In the genomic region with DNA sequence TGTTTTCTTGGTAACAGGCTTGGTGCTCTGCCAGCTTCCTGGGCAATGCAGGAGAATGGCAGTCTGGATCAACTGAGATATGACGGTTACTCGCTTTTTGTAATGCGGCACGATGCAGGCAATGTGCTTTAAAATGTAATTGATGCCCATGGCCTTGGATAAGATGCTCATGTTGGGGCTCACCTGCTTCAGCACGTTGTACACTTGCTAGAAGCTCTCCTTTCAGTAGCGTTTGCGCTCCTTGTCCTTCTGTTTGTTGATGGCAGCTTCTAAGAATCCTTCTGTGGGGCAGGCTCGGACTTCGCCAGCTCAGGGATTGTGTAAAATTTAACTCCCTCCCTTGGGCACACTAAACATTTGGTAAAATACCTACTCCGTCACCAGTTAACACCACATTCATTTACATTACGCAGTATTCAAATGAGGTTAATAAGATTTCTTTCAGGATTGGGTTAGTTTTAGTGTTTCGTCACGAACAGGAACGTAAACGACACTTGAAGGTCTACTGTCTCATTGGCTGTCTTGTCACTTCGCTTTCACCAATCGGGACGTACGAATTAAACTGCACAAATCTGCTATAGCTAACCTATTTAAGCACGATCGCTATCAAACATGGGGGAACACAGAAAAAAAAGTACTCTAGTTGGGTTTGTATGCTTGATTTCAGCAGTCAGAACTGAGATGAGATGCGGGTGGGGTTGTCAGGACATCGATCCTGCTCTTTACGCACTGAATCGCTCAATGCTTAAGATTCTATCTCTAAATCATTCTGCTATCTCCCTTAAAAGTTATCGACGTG, we compare ENCODE assay signal across 8 mouse cellular contexts. TPM values are rescaled to one million over a fixed set of nuclear protein-coding genes. Genes with fewer than 3 reads are reported as not detected.
DNase-seq lines count a peak whose midpoint lies in the region; ATAC-seq lines count a peak whose summit lies in the region.

TSS of gene Hist1h2be (minus strand) at position 392 of the 799 bp plus-strand sequence.

- peaks cover 9% of the 10 kb centered on the region for H3K4me1 ChIP-seq in embryonic facial prominence, embryonic 13.5 days
- H3K4me1 ChIP-seq in midbrain, embryonic 11.5 days (ENCODE audit: control insufficient read depth, insufficient read depth, low read length): peaks cover 8% of the 10 kb centered on the region; the same call in 1 of the 2 replicates

- H3K27ac ChIP-seq in embryonic facial prominence, embryonic 13.5 days: peak within 1 kb of the TSS; percentile 99
- peak within 1 kb of the TSS; percentile 93 for H3K27ac ChIP-seq in midbrain, embryonic 11.5 days (ENCODE audit: low read depth, low read length)

- no peaks in the 10 kb centered on the region for H3K27me3 ChIP-seq in embryonic facial prominence, embryonic 13.5 days
- H3K27me3 ChIP-seq in midbrain, embryonic 11.5 days (ENCODE audit: control insufficient read depth, insufficient read depth, low read length): no peaks in the 10 kb centered on the region

- H3K36me3 ChIP-seq in embryonic facial prominence, embryonic 13.5 days: no peaks in the 10 kb centered on the region
- no peaks in the 10 kb centered on the region for H3K36me3 ChIP-seq in midbrain, embryonic 11.5 days (ENCODE audit: control insufficient read depth, insufficient read depth, low read length)

- intact Hi-C loops in left cerebral cortex, postnatal 4 days (cut with DNase I): no loop called here

- DNase-seq in 3T3-L1 (ENCODE audit: low read depth, low spot score): peak; percentile 97
- peak; percentile 71 to 76 for DNase-seq in adrenal gland, postnatal 36 days
- DNase-seq in heart, adult 11 months: peak; percentile 99
- peak; percentile 78 for DNase-seq in kidney, adult 11 months
- DNase-seq in left cerebral cortex, postnatal 4 days: peak; percentile 69
- DNase-seq in midbrain, embryonic 11.5 days (ENCODE audit: low spot score, missing footprints): peak; percentile 98
- peak; percentile 73 for DNase-seq in right cerebral cortex, postnatal 4 days

- under 1% methylated on average over 27 of the region's 27 CpGs for WGBS in embryonic facial prominence, embryonic 13.5 days
- under 1% methylated on average over 27 of the region's 27 CpGs for WGBS in midbrain, embryonic 11.5 days

- H3K4me2 ChIP-seq in embryonic facial prominence, embryonic 13.5 days: peak within 1 kb of the TSS; percentile 91
- H3K4me2 ChIP-seq in midbrain, embryonic 11.5 days: peak within 1 kb of the TSS; percentile 81

- peak; percentile 89 for ATAC-seq in embryonic facial prominence, embryonic 13.5 days (ENCODE audit: insufficient number of reproducible peaks, insufficient read depth, low FRiP score, low TSS enrichment, low read depth)
- ATAC-seq in midbrain, embryonic 11.5 days (ENCODE audit: low FRiP score): peak; percentile 82

- H3K4me3 ChIP-seq in embryonic facial prominence, embryonic 13.5 days: peak within 1 kb of the TSS; percentile 70
- peak within 1 kb of the TSS; percentile 54 for H3K4me3 ChIP-seq in midbrain, embryonic 11.5 days (ENCODE audit: low read depth, low read length)

- no peaks in the 10 kb centered on the region for H3K9me3 ChIP-seq in embryonic facial prominence, embryonic 13.5 days
- H3K9me3 ChIP-seq in midbrain, embryonic 11.5 days (ENCODE audit: control insufficient read depth, low read length): no peaks in the 10 kb centered on the region

- H3K9ac ChIP-seq in embryonic facial prominence, embryonic 13.5 days: peak within 1 kb of the TSS; percentile 94
- H3K9ac ChIP-seq in midbrain, embryonic 11.5 days (ENCODE audit: low read length): peak within 1 kb of the TSS; percentile 89

RNA-seq across cellular contexts. Expression of gene Hist1h2be, which starts in this region (rescaled TPM):
- 10 to 100 TPM; 12.1 to 13.4 TPM for total RNA-seq in adrenal gland, postnatal 36 days (2021)
- polyA plus RNA-seq in embryonic facial prominence, embryonic 13.5 days (2015; fragmentation: Nextera tagmentation; extraction: Ambion mirVana): 3.3 and 4.1 TPM in 2 replicates
- total RNA-seq in left cerebral cortex, postnatal 4 days (2021): 10 to 100 TPM; 13.0 to 16.9 TPM
- polyA plus RNA-seq in midbrain, embryonic 11.5 days (2014; fragmentation: Nextera tagmentation; extraction: Ambion mirVana): 1.6 and 1.7 TPM in 2 replicates

Comparison
In these comparisons a context has a peak if more than half of its experiments do, and no peak if none do; other contexts are left out.
1. Peak in every context shown above with its lines: DNase-seq, ATAC-seq, H3K4me3 ChIP-seq and H3K27ac ChIP-seq.